Mouse (Mus musculus): ENCODE data around the gene Bahd1.
A peak's percentile ranks its signal among the peaks of the same experiment; 100 is the strongest.

The Bahd1 gene

DNA sequence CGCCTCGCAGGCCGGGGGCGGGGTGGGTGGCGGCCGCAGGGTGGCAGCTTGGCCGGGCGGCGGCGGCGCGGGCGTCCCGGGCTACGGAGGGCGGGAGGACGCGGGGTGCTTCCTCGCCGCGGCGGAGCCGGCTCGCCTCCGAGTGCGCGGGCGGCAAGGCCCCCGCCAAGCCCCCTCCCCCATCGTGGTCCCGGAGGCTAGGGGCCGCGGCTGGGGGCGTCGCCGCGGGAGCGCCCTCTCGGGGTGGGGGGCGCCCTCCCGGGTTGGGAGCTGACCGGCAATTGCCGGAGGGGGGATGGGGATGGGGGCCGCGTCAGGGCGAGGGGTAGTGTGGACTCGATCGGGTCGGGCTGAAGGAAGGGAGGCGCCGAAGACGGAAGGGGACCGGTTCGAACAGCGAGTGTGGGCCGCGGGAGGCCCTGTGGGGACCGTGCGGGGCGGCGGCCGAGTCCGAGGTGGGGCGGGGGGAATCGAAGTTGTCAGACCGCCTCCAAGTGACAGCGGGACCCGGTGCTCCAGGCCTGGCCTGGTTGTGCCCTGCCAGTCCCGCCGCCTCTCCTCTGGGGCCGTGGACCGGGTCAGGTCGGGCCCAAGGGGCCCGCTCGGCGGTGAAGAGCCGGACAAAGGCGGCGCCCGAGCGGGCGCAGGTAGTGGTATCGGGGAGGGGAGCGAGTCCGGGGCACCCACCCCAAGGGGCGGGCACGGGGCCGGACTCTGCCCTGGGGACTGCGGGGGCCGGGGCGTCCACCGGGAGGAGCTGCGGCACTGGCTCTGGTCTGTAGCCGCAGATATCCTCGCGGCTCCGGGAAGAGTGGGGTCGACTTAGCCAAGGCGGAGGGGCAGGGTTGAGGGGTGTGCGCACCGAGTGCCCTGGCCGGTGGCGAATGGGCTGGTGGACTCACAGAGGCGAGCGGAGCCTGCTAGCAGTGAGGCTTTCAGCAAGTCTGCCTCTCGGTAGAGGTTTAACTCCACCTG is 2.2 kb downstream of the Bahd1 start:
- H3K9me3 ChIP-seq (ENCODE audit: low read length): no peaks in the 10 kb centered on the region
- H3K4me1 ChIP-seq (replicated peaks; ENCODE audit: low read depth, low read length): peaks cover 65% of the 10 kb centered on the region
- H3K36me3 ChIP-seq (ENCODE audit: insufficient read depth, low read length): no peaks in the 10 kb centered on the region
- H3K4me3 ChIP-seq (replicated peaks; ENCODE audit: low read length): peak overlapping the region; percentile 87
- no peak for TF ChIP-seq NANOG (IDR thresholded peaks at IDR 0.05; ENCODE audit: borderline replicate concordance, low read length)
- no peak for TF ChIP-seq CTCF (conservative IDR thresholded peaks at IDR 0.05; ENCODE audit: low read length)
- TF ChIP-seq POU5F1 (IDR thresholded peaks at IDR 0.05; ENCODE audit: borderline replicate concordance, low read length): no peak
- peaks cover 83% of the 10 kb centered on the region for H3K27me3 ChIP-seq (ENCODE audit: insufficient read depth, low read length)

DNA sequence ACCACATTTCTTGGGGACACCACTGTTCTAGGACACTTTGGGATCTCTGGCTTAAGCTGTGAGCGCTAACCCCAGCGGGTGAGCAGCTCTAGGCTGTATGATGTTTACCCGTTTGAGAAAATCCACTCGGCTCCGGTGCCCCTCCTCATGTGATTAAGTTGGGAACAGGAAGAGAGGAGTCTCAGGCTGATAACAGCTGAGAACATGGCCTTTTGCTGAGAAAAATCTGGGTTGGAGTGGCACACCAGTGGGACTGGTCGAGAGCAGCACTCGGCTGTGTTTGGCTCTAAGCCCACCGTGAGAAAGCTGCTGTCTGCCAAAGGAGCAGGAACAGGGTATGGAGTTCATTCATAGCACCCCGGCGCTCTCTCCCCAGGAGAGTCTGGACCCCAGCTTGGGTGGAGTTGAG is 3.2 kb downstream of the Bahd1 start:
- Histone ChIP-seq H3K36me3 (ENCODE audit: insufficient read depth, low read length) (no peaks in the 10 kb centered on the region), H3K4me1 (replicated peaks; ENCODE audit: low read depth, low read length) (peaks cover 55% of the 10 kb centered on the region)

DNA sequence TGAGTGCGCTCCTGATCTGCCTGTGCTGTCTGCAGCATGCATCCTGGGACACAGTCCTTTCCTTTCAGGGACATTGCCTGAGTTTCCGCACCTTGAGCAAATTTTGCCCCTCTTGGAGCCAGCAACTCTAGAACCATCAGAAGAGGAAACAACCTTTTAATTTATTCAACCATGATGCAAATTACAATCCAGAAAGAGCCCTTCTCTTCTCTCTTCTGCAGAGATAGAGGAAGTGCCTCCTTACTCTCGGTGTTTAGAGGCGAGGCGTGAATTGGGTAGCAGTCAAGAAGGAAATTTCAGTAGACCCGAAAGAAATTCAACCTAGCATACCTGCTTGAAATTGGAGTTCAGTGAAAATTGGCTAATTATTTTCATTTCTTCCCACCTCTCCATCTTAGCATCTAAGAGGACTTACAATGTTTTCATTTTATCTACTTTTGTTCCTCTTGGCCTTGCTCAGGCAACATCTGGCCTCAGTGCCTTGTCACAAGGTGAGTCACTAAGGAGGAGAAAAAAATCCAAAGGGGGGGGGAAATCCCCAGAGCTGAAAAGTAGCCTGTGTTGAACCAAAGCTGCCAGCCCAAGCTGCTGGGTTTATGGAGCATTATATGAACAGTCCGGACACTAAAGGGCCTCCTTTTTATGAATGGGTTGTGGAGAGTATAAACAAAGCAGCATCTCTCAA is 5.4 kb downstream of the Bahd1 start:
- no peaks in the 10 kb centered on the region for H3K9me3 ChIP-seq (ENCODE audit: low read length)
- peaks cover 47% of the 10 kb centered on the region for H3K4me1 ChIP-seq (replicated peaks; ENCODE audit: low read depth, low read length)
- no peak overlapping the region for H3K4me3 ChIP-seq (replicated peaks; ENCODE audit: low read length)
- no peaks in the 10 kb centered on the region for H3K36me3 ChIP-seq (ENCODE audit: insufficient read depth, low read length)
- peaks cover 51% of the 10 kb centered on the region for H3K27me3 ChIP-seq (ENCODE audit: insufficient read depth, low read length)
- TF ChIP-seq NANOG (IDR thresholded peaks at IDR 0.05; ENCODE audit: borderline replicate concordance, low read length): no peak
- no peak for TF ChIP-seq POU5F1 (IDR thresholded peaks at IDR 0.05; ENCODE audit: borderline replicate concordance, low read length)
- no peak for TF ChIP-seq CTCF (conservative IDR thresholded peaks at IDR 0.05; ENCODE audit: low read length)

More for the DNA sequence above, 3.2 kb downstream of the Bahd1 start:
- no peak for TF ChIP-seq POU5F1 (IDR thresholded peaks at IDR 0.05; ENCODE audit: borderline replicate concordance, low read length)
- no peak for TF ChIP-seq CTCF (conservative IDR thresholded peaks at IDR 0.05; ENCODE audit: low read length)
- TF ChIP-seq NANOG (IDR thresholded peaks at IDR 0.05; ENCODE audit: borderline replicate concordance, low read length): no peak
- peaks cover 73% of the 10 kb centered on the region for H3K27me3 ChIP-seq (ENCODE audit: insufficient read depth, low read length)
- peak overlapping the region; percentile 87; the same call in 1 of the 2 replicates for H3K4me3 ChIP-seq (replicated peaks; ENCODE audit: low read length)
- H3K9me3 ChIP-seq (ENCODE audit: low read length): no peaks in the 10 kb centered on the region

DNA sequence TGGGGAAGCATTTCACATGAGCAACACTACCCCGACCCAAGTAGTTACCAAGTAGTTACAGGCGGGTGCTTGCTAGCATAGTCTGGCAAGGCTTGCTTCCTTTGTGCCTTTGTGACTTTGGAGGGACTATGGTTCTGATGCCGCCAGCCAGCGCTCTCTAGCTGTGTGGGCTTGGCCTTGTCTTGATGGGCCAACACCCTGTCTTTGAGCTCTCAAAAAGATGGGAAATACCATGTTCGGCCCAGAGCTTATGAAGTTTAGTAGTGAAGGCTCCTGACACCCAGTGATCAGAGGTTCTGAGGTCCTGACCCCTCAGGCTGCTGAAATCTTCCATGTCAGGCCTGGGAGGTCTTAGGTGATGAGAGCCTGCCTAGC is 5.9 kb downstream of the Bahd1 start:
- no peaks in the 10 kb centered on the region for H3K36me3 ChIP-seq (ENCODE audit: insufficient read depth, low read length)
- H3K9me3 ChIP-seq (ENCODE audit: low read length): no peaks in the 10 kb centered on the region
- TF ChIP-seq CTCF (conservative IDR thresholded peaks at IDR 0.05; ENCODE audit: low read length): no peak
- no peak for TF ChIP-seq NANOG (IDR thresholded peaks at IDR 0.05; ENCODE audit: borderline replicate concordance, low read length)
- no peak for TF ChIP-seq POU5F1 (IDR thresholded peaks at IDR 0.05; ENCODE audit: borderline replicate concordance, low read length)
- H3K4me1 ChIP-seq (replicated peaks; ENCODE audit: low read depth, low read length): peaks cover 45% of the 10 kb centered on the region
- no peak overlapping the region for H3K4me3 ChIP-seq (replicated peaks; ENCODE audit: low read length)
- peaks cover 49% of the 10 kb centered on the region for H3K27me3 ChIP-seq (ENCODE audit: insufficient read depth, low read length)

DNA sequence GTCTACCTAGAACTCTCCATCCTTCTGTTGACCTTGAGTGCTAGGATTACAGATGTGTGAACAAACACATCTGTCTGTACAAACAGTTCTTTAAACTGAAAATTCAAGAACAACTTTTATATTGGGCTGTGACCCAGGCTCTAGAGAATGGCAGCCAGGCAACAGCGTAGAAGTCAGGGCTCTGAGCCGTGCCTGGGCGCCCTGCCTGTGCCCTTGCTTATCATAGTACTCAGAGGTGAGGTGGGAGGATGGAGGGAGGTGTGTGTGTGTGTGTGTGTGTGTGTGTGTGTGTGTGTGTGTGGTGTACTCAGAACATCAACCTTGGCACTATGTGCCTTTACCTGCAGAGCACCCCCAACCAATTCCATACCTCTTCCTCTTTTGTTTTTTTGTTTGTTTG is 7.6 kb downstream of the Bahd1 start:
- Histone ChIP-seq H3K4me1 (replicated peaks; ENCODE audit: low read depth, low read length) (peaks cover 45% of the 10 kb centered on the region), H3K9me3 (ENCODE audit: low read length) (no peaks in the 10 kb centered on the region), H3K4me3 (replicated peaks; ENCODE audit: low read length) (no peak overlapping the region), H3K27me3 (ENCODE audit: insufficient read depth, low read length) (peaks cover 49% of the 10 kb centered on the region), H3K36me3 (ENCODE audit: insufficient read depth, low read length) (no peaks in the 10 kb centered on the region)
- no peak for TF ChIP-seq POU5F1 (IDR thresholded peaks at IDR 0.05; ENCODE audit: borderline replicate concordance, low read length)
- TF ChIP-seq CTCF (conservative IDR thresholded peaks at IDR 0.05; ENCODE audit: low read length): no peak
- TF ChIP-seq NANOG (IDR thresholded peaks at IDR 0.05; ENCODE audit: borderline replicate concordance, low read length): no peak

DNA sequence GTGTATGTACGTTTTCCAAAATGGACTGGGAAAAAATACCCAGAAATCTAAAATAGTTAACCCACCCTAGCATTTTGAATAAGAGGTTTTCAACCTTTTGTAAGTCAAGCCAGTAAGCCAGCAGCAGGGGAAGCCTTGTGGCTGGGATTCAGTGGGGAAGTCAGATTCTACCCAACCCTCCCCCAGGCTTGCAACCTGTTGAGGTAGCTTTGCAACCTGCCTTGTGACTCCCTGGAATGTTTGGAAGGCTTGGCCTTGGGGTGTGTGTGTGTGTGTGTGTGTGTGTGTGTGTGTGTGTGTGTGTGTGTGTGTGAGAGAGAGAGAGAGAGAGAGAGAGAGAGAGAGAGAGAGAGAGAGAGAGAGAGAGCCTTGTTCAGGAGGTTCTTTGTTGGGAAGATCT is 9.0 kb downstream of the Bahd1 start:
- Histone ChIP-seq H3K4me3 (replicated peaks; ENCODE audit: low read length) (no peak overlapping the region), H3K27me3 (ENCODE audit: insufficient read depth, low read length) (peaks cover 45% of the 10 kb centered on the region)
- TF ChIP-seq POU5F1 (IDR thresholded peaks at IDR 0.05; ENCODE audit: borderline replicate concordance, low read length) (no peak), CTCF (conservative IDR thresholded peaks at IDR 0.05; ENCODE audit: low read length) (no peak), NANOG (IDR thresholded peaks at IDR 0.05; ENCODE audit: borderline replicate concordance, low read length) (no peak)

DNA sequence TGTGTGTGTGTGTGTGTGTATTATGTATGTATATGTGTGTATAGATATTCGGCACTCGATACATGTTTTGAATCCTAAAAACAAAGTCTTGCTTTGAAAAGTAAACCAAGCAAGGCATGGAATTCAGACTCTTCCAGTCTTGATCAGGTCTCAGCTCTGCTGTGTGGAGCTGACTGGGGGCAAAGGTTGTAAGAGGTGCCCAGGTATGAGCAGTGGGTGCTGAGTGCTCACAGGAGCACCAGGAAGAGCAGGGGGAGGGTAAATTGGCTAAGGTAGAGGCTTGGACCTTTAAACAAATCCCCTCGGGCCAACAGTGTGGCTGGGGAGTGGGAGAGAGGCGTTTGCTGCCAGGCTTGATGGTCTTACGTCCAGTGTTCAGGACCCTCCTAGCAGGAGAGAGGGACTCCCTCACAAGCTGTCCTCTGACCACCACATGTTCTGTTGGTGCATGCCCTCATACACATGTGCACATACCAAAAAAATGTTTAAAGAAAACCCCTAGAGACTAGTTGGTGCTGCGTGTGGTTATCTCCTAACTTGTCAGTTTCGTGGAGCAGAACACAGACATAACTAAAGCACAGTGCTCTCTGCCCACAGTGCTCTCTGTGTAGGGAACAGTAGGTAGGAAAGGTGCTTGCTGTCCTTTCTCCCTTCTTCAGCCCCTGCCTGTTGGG is 10.6 kb downstream of the Bahd1 start:
- no peak for TF ChIP-seq NANOG (IDR thresholded peaks at IDR 0.05; ENCODE audit: borderline replicate concordance, low read length)
- no peak for TF ChIP-seq CTCF (conservative IDR thresholded peaks at IDR 0.05; ENCODE audit: low read length)
- TF ChIP-seq POU5F1 (IDR thresholded peaks at IDR 0.05; ENCODE audit: borderline replicate concordance, low read length): no peak
- H3K27me3 ChIP-seq (ENCODE audit: insufficient read depth, low read length): peaks cover 44% of the 10 kb centered on the region
- peaks cover 39% of the 10 kb centered on the region for H3K4me1 ChIP-seq (replicated peaks; ENCODE audit: low read depth, low read length)
- no peaks in the 10 kb centered on the region for H3K9me3 ChIP-seq (ENCODE audit: low read length)
- H3K36me3 ChIP-seq (ENCODE audit: insufficient read depth, low read length): no peaks in the 10 kb centered on the region
- H3K4me3 ChIP-seq (replicated peaks; ENCODE audit: low read length): no peak overlapping the region

More for the DNA sequence above, 9.0 kb downstream of the Bahd1 start:
- Histone ChIP-seq H3K36me3 (ENCODE audit: insufficient read depth, low read length) (no peaks in the 10 kb centered on the region), H3K4me1 (replicated peaks; ENCODE audit: low read depth, low read length) (peaks cover 42% of the 10 kb centered on the region), H3K9me3 (ENCODE audit: low read length) (no peaks in the 10 kb centered on the region)

DNA sequence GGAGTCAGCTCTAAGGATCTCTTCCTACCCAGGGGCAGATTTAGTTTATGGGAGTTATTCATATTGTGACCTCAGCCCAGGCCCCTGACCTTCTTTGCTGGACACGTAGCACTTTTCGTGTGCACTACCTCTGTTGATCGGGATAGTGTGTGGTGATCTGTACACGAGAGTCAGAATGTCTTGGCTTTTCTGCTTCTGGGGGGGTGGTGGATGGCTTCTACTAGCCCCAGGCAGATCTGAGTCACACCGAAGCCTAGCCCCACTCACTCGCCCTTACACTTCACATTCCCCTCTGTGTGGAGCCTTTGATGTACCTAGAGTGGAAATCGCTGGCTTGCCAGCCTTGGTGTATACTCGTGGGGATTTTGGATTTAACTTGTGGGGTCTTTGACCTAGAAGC is 12.5 kb downstream of the Bahd1 start:
- Histone ChIP-seq H3K36me3 (ENCODE audit: insufficient read depth, low read length) (peaks cover 13% of the 10 kb centered on the region; the same call in 1 of the 2 replicates), H3K4me3 (replicated peaks; ENCODE audit: low read length) (no peak overlapping the region), H3K9me3 (ENCODE audit: low read length) (no peaks in the 10 kb centered on the region), H3K27me3 (ENCODE audit: insufficient read depth, low read length) (peaks cover 55% of the 10 kb centered on the region), H3K4me1 (replicated peaks; ENCODE audit: low read depth, low read length) (peaks cover 47% of the 10 kb centered on the region)
- no peak for TF ChIP-seq POU5F1 (IDR thresholded peaks at IDR 0.05; ENCODE audit: borderline replicate concordance, low read length)
- TF ChIP-seq CTCF (conservative IDR thresholded peaks at IDR 0.05; ENCODE audit: low read length): no peak
- TF ChIP-seq NANOG (IDR thresholded peaks at IDR 0.05; ENCODE audit: borderline replicate concordance, low read length): no peak

Measured in E14TG2a.4 (cell line).